Mouse (Mus musculus): ENCODE measurements at regions not wholly inside any gene's neighbourhood (a gene's known extent, or its start where the extent isn't known, plus 50 kb on each side); places are given as distances from the start of the nearest gene placed in this dataset.

GRCm38 (mm10) chr11:19828959-19829401, 95.2 kb upstream of the Spred2 start:
- TF ChIP-seq CTCF (IDR thresholded peaks at IDR 0.05; ENCODE audit: control insufficient read depth, insufficient read depth, low read length), result no peak
- TF ChIP-seq POLR2A (IDR thresholded peaks at IDR 0.05; ENCODE audit: borderline replicate concordance, control insufficient read depth, low read depth, low read length), result no peak
